ENCODE assay signal across 9 mouse cellular contexts in genomic region chr4:43669428-43669794, GRCm38 (mm10). TPM values are rescaled to one million over a fixed set of nuclear protein-coding genes. Genes with fewer than 3 reads are reported as not detected.
A peak's percentile ranks its signal among the peaks of the same experiment; 100 is the strongest.
DNase-seq lines count a peak whose midpoint lies in the region; ATAC-seq lines count a peak whose summit lies in the region.
"Had no signal": no experiment of that assay in that cellular context is flagged by ENCODE, and none has a peak within 500 bp of the region (broad histone marks: within the 10 kb centered on the region; RNA-seq: fewer than 3 reads in every experiment).

No protein-coding gene starts in this region.

- peak overlapping the region; percentile 49; the same call in 1 of the 2 replicates for H3K27ac ChIP-seq in intestine, embryonic 16.5 days (ENCODE audit: low read length)

- H3K9ac ChIP-seq in intestine, embryonic 16.5 days (ENCODE audit: low read depth, low read length) = peak overlapping the region; percentile 90

- 0% methylated on average over 21 of the region's 25 CpGs for WGBS in intestine, embryonic 16.5 days

- H3K4me2 ChIP-seq in intestine, embryonic 16.5 days (ENCODE audit: low read depth, low read length) = peak overlapping the region; percentile 85

- H3K9me3 ChIP-seq in intestine, embryonic 16.5 days (ENCODE audit: control insufficient read depth, low read length) = no peaks in the 10 kb centered on the region

- peak overlapping the region; percentile 83 for H3K4me3 ChIP-seq in intestine, embryonic 16.5 days (ENCODE audit: low read length)

- H3K4me1 ChIP-seq in intestine, embryonic 16.5 days (ENCODE audit: control insufficient read depth, insufficient read depth, low read length) = peaks cover 5% of the 10 kb centered on the region

- peak; percentile 38 for DNase-seq in right cerebral cortex, adult 18-20 months
- no peak for DNase-seq in right cerebral cortex, postnatal 25 days
- peak; percentile 75 to 77 for DNase-seq in cerebellum, postnatal 36 days
- DNase-seq in gastrocnemius, adult 8-10 months (ENCODE audit: low spot score in 2 of 2) = peak; percentile 42 to 58
- DNase-seq in lung, postnatal 10 days = peak; percentile 85
- peak; percentile 69 for DNase-seq in ovary, postnatal 14 days (ENCODE audit: low spot score)
- DNase-seq in left cerebral cortex, adult 9 months (ENCODE audit: low spot score in 2 of 2) = no peak

- peak; percentile 83 for ATAC-seq in intestine, embryonic 16.5 days

- H3K27me3 ChIP-seq in intestine, embryonic 16.5 days (replicated peaks; ENCODE audit: control insufficient read depth, insufficient read depth, low read length) = peaks cover 5% of the 10 kb centered on the region; the same call in 1 of the 2 replicates

- H3K36me3 ChIP-seq in intestine, embryonic 16.5 days (ENCODE audit: control insufficient read depth, insufficient read depth, low read length) = no peaks in the 10 kb centered on the region

RNA-seq across cellular contexts. Expression of gene Fam221b, which starts 0.5 kb away (rescaled TPM):
- under 1 TPM in 3 of 4 experiments, not detected in 1; 0.07 to 0.12 (median 0.11) TPM for total RNA-seq in gastrocnemius, adult 8-10 months (2022)
- 1.6 and 2.2 TPM in 2 replicates for polyA plus RNA-seq in intestine, embryonic 16.5 days (2015; fragmentation: Nextera tagmentation; extraction: Ambion mirVana)

RNA-seq across cellular contexts. Expression of gene Tmem8b, which starts 0.6 kb away (rescaled TPM):
- 10 to 100 TPM in 2 of 4 experiments, 1 to 10 TPM in 2; 9.5 to 14.4 (median 10.4) TPM for total RNA-seq in gastrocnemius, adult 8-10 months (2022)
- 3.3 and 3.4 TPM in 2 replicates for polyA plus RNA-seq in intestine, embryonic 16.5 days (2015; fragmentation: Nextera tagmentation; extraction: Ambion mirVana)

RNA-seq across cellular contexts. Expression of gene Hint2, which starts 13.1 kb away (rescaled TPM):
- 10 to 100 TPM; 46.4 to 48.6 (median 47.3) TPM for total RNA-seq in gastrocnemius, adult 8-10 months (2022)
- polyA plus RNA-seq in intestine, embryonic 16.5 days (2015; fragmentation: Nextera tagmentation; extraction: Ambion mirVana) = 187 and 208 TPM in 2 replicates

RNA-seq across cellular contexts. Expression of gene Spag8, which starts 16.0 kb away (rescaled TPM):
- total RNA-seq in gastrocnemius, adult 8-10 months (2022) = not detected
- polyA plus RNA-seq in intestine, embryonic 16.5 days (2015; fragmentation: Nextera tagmentation; extraction: Ambion mirVana) = 0.60 and 1.3 TPM in 2 replicates

RNA-seq across cellular contexts. Expression of gene Olfr70, which starts 31.2 kb away (rescaled TPM):
- total RNA-seq in gastrocnemius, adult 8-10 months (2022) = not detected
- not detected in 2 replicates for polyA plus RNA-seq in intestine, embryonic 16.5 days (2015; fragmentation: Nextera tagmentation; extraction: Ambion mirVana)
- total RNA-seq: layer of hippocampus, postnatal 25 days had no signal

Comparison
In these comparisons a context has a peak if more than half of its experiments do, and no peak if none do; other contexts are left out.
1. DNase-seq: peak in right cerebral cortex, adult 18-20 months (single experiment), cerebellum, postnatal 36 days (2 of 2), gastrocnemius, adult 8-10 months (2 of 2), lung, postnatal 10 days (single experiment) and ovary, postnatal 14 days (single experiment); none in right cerebral cortex, postnatal 25 days (single experiment) and left cerebral cortex, adult 9 months (0 of 2).